Mouse (Mus musculus): ENCODE measurements at regions not wholly inside any gene's neighbourhood (a gene's known extent, or its start where the extent isn't known, plus 50 kb on each side); places are given as distances from the start of the nearest gene placed in this dataset.
A peak's percentile ranks its signal among the peaks of the same experiment; 100 is the strongest.

GRCm38 (mm10) chr4:75884371-75884770 is 606.3 kb upstream of the Dmac1 start:
- DNase-seq (ENCODE audit: extremely low spot score, low spot score): no peak

- DNase-seq (ENCODE audit: extremely low spot score, low spot score): no peak
Observed at GRCm38 (mm10) chr4:75869771-75870170, 591.7 kb upstream of the Dmac1 start.

- no peak for DNase-seq (ENCODE audit: extremely low spot score, low spot score)
Observed at GRCm38 (mm10) chr4:75861076-75861475, 583.0 kb upstream of the Dmac1 start.

GRCm38 (mm10) chr4:75857769-75858408 is 579.8 kb upstream of the Dmac1 start:
- DNase-seq (ENCODE audit: extremely low spot score, low spot score): no peak

GRCm38 (mm10) chr4:75855688-75856296 is 577.7 kb upstream of the Dmac1 start:
- peak; percentile 44 for DNase-seq (ENCODE audit: extremely low spot score, low spot score)

GRCm38 (mm10) chr4:75850343-75850742 is 572.2 kb upstream of the Dmac1 start:
- DNase-seq (ENCODE audit: extremely low spot score, low spot score): no peak

- DNase-seq (ENCODE audit: extremely low spot score, low spot score): no peak
Observed at GRCm38 (mm10) chr4:75847675-75848385, 569.7 kb upstream of the Dmac1 start.

GRCm38 (mm10) chr4:75845021-75845420 is 566.9 kb upstream of the Dmac1 start:
- no peak for DNase-seq (ENCODE audit: extremely low spot score, low spot score)

- DNase-seq (ENCODE audit: extremely low spot score, low spot score): no peak
Observed at GRCm38 (mm10) chr4:75838619-75839018, 560.5 kb upstream of the Dmac1 start.

- no peak for DNase-seq (ENCODE audit: extremely low spot score, low spot score)
Observed at GRCm38 (mm10) chr4:75827082-75827711, 549.1 kb upstream of the Dmac1 start.

GRCm38 (mm10) chr4:75819193-75819603 is 541.1 kb upstream of the Dmac1 start:
- DNase-seq (ENCODE audit: extremely low spot score, low spot score): no peak

GRCm38 (mm10) chr4:75816026-75816425 is 537.9 kb upstream of the Dmac1 start:
- DNase-seq (ENCODE audit: extremely low spot score, low spot score): no peak

- no peak for DNase-seq (ENCODE audit: extremely low spot score, low spot score)
Observed at GRCm38 (mm10) chr4:75812266-75812665, 534.2 kb upstream of the Dmac1 start.

- no peak for DNase-seq (ENCODE audit: extremely low spot score, low spot score)
Observed at GRCm38 (mm10) chr4:75801870-75802269, 523.8 kb upstream of the Dmac1 start.

- no peak for DNase-seq (ENCODE audit: extremely low spot score, low spot score)
Observed at GRCm38 (mm10) chr4:75801156-75801555, 523.1 kb upstream of the Dmac1 start.

GRCm38 (mm10) chr4:75791789-75792188 is 513.7 kb upstream of the Dmac1 start:
- DNase-seq (ENCODE audit: extremely low spot score, low spot score): no peak

GRCm38 (mm10) chr4:75790920-75791589 is 513.0 kb upstream of the Dmac1 start:
- DNase-seq (ENCODE audit: extremely low spot score, low spot score): no peak

GRCm38 (mm10) chr4:75787405-75787804 is 509.3 kb upstream of the Dmac1 start:
- no peak for DNase-seq (ENCODE audit: extremely low spot score, low spot score)

- DNase-seq (ENCODE audit: extremely low spot score, low spot score): no peak
Observed at GRCm38 (mm10) chr4:75786391-75786790, 508.3 kb upstream of the Dmac1 start.

GRCm38 (mm10) chr4:75779492-75779891 is 501.4 kb upstream of the Dmac1 start:
- DNase-seq (ENCODE audit: extremely low spot score, low spot score): no peak

- no peak for DNase-seq (ENCODE audit: extremely low spot score, low spot score)
Observed at GRCm38 (mm10) chr4:75764141-75764540, 486.0 kb upstream of the Dmac1 start.

- DNase-seq (ENCODE audit: extremely low spot score, low spot score): no peak
Observed at GRCm38 (mm10) chr4:75744605-75745004, 466.5 kb upstream of the Dmac1 start.
